Mouse (Mus musculus) midbrain, embryonic 16.5 days (tissue): ENCODE results near the gene Sipa1l2. TPM values are rescaled to one million over a fixed set of nuclear protein-coding genes. Genes with fewer than 3 reads are reported as not detected.

Source experiments
- ATAC-seq: fragments of 200-750 bp; cut with Nextera tagmentation; 2 replicates; pipeline ENCODE4 v1.8.0; 2017; ENCODE audit warnings: moderate TSS enrichment
- H3K27ac ChIP-seq: fragments of 300-500 bp; sonication (generic); 2 replicates; pipeline ENCODE4 v1.5.1; 2014; ENCODE audit warnings: mild to moderate bottlenecking, low read length, mixed read lengths
- H3K27me3 ChIP-seq: fragments of 300-500 bp; sonication (generic); 2 replicates; pipeline ENCODE4 v1.6.1; 2014; ENCODE audit warnings: low read depth, low read length, mixed read lengths; ENCODE audit not compliant: control insufficient read depth, insufficient read depth
- H3K36me3 ChIP-seq: fragments of 300-500 bp; sonication (generic); 2 replicates; pipeline ENCODE4 v1.6.1; 2014; ENCODE audit warnings: mild to moderate bottlenecking, low read length, moderate library complexity, mixed read lengths; ENCODE audit not compliant: control insufficient read depth, insufficient read depth
- H3K4me1 ChIP-seq: fragments of 300-500 bp; sonication (generic); 2 replicates; pipeline ENCODE4 v1.6.1; 2014; ENCODE audit warnings: mild to moderate bottlenecking, low read length, mixed read lengths; ENCODE audit not compliant: control insufficient read depth, insufficient read depth
- H3K4me2 ChIP-seq: fragments of 300-500 bp; sonication (generic); 2 replicates; pipeline ENCODE4 v1.6.1; 2014; ENCODE audit warnings: mild to moderate bottlenecking, low read length, mixed read lengths
- H3K4me3 ChIP-seq: fragments of 300-500 bp; sonication (generic); 2 replicates; pipeline ENCODE4 v1.5.1; 2014; ENCODE audit warnings: low read depth, mild to moderate bottlenecking, low read length, moderate library complexity, mixed read lengths
- H3K9ac ChIP-seq: fragments of 300-500 bp; sonication (generic); 2 replicates; pipeline ENCODE4 v1.6.1; 2014; ENCODE audit warnings: low read depth, low read length, mixed read lengths
- H3K9me3 ChIP-seq: fragments of 300-500 bp; sonication (generic); replicated peaks from 2 replicates; pipeline ENCODE4 v1.6.1; 2014; ENCODE audit warnings: mild to moderate bottlenecking, low read length, mixed read lengths; ENCODE audit not compliant: control insufficient read depth, poor library complexity, severe bottlenecking
- WGBS: fragments of 180-500 bp; shearing (Covaris S2); extraction: QIAGEN DNeasy Blood & Tissue Kit; methylation state at CpG from one replicate; pipeline ENCODE4 v1.1.7; 2014; 5-methylcytosine and 5-hydroxymethylcytosine counted together
- polyA plus RNA-seq: library from polyadenylated mRNA; unstranded; fragments of >200 nt; fragmentation: Nextera tagmentation; extraction: Ambion mirVana; gene quantifications from 2 replicates; pipeline ENCODE4 v1.2.1, GENCODE M21; 2015

The Sipa1l2 gene
- polyA plus RNA-seq, 1 experiment from 2014 or later, result 21.7 TPM

DNA sequence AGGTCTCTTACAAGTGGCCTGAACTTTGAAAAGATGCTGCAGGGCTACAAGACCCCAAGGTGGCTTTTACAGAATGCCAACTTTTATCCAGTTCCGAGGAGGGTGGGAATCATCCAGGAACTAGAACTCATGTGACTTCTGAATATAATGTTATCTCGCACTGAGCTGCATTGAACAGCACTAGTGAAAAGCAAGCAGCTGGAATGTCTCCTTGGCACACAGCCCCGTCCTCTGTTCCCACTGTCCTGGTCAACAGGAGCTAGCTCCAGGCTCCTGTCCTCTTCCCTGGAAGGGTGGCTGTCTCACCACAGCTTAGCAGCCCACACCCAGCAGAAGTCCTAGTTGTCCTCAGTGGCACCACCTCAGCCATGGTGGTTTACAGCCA is 124.4 kb downstream of the Sipa1l2 start:
- 87% methylated on average over 3 of the region's 3 CpGs for WGBS
- no peak overlapping the region for H3K4me3 ChIP-seq
- ATAC-seq, result no peak
- peaks cover 23% of the 10 kb centered on the region for H3K36me3 ChIP-seq
- no peak overlapping the region for H3K9ac ChIP-seq
- no peak overlapping the region for H3K27ac ChIP-seq
- no peak overlapping the region for H3K4me2 ChIP-seq
- H3K27me3 ChIP-seq, result no peaks in the 10 kb centered on the region
- H3K4me1 ChIP-seq, result no peaks in the 10 kb centered on the region
- no peaks in the 10 kb centered on the region for H3K9me3 ChIP-seq

DNA sequence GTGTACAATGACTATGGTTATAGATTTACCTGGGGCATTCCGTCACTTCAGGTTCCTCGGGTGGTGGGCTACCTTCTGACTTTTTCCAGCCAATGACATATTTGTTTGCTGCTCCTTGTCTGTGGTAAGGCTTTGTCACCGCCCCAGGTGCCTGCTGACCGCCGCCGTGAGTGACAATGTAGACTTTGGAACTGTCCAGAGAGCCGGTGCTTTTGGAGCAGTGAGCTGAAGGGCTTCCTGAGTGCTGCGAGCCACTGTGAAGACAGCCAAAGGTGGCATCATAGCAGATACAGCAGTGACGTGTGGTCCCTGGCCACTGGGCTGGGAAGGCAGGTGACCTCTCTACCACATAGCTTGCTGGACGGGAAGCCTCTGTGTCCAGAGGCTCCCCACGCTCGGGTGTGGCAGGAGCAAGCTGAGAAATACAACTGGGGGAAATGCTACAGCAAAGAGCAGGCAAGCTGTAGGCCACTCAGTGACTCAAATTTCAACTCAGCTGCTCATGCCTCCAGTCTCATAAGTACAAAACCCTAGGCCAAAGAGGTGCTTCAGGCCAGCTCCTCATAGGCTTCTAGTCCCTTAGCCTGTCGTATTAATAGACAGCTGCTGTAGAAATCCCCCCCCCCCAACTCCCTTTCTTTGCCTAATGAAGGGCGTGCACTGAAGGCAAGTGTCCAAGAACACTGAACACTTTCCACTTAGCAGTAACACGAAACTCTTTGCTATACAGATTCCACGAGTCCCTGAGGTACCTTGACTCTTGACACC is 125.0 kb downstream of the Sipa1l2 start:
- H3K4me1 ChIP-seq, result no peaks in the 10 kb centered on the region
- WGBS, result 92% methylated on average over 16 of the region's 16 CpGs
- no peak for ATAC-seq
- H3K27me3 ChIP-seq, result no peaks in the 10 kb centered on the region
- H3K36me3 ChIP-seq, result peaks cover 20% of the 10 kb centered on the region
- no peak overlapping the region for H3K4me2 ChIP-seq
- no peak overlapping the region for H3K27ac ChIP-seq
- no peak overlapping the region for H3K9ac ChIP-seq
- H3K9me3 ChIP-seq, result no peaks in the 10 kb centered on the region
- no peak overlapping the region for H3K4me3 ChIP-seq

DNA sequence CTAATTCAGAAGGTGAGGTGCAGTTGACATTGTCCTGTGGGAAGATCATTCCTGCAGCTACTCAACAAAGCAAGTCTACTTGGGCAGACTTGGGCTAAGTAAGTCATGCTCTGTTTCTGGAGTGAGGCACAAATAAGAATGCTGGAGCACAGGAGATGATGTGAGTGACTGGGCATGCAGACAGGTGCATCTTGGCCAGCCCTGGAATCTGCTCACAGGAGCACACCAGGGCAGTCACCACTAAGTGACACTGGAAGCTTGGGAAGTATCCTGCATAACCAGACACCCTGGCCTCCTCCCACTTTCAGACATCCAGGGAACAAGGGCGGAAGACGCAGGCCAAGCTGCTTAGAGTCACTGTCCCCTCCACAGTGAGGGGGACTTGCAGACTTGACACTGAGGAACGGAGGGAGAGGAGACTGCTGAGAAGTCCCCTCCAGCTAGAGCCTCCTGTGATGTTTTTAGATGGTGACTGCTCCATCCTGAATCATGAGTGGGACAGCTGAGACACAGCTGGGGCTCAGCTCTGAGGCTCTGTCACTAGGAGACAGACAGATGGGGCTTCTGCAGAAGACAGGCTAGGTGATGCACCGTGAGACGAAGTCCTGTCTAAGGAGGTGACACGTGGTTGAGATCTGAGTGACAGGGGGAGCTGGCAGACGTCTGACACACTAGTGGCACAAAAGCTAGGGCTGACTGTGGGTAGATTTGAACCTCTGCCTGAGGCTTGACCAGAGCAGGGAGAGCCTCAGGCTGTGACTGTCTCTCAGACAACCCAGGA is 134.1 kb downstream of the Sipa1l2 start:
- Histone ChIP-seq H3K9ac (no peak overlapping the region), H3K4me2 (no peak overlapping the region), H3K36me3 (peaks cover 12% of the 10 kb centered on the region; the same call in 1 of the 2 replicates), H3K4me1 (no peaks in the 10 kb centered on the region; the same call in 1 of the 2 replicates), H3K9me3 (no peaks in the 10 kb centered on the region), H3K27me3 (no peaks in the 10 kb centered on the region), H3K27ac (no peak overlapping the region), H3K4me3 (no peak overlapping the region)
- 73% methylated on average over 7 of the region's 7 CpGs for WGBS
- ATAC-seq, result no peak

DNA sequence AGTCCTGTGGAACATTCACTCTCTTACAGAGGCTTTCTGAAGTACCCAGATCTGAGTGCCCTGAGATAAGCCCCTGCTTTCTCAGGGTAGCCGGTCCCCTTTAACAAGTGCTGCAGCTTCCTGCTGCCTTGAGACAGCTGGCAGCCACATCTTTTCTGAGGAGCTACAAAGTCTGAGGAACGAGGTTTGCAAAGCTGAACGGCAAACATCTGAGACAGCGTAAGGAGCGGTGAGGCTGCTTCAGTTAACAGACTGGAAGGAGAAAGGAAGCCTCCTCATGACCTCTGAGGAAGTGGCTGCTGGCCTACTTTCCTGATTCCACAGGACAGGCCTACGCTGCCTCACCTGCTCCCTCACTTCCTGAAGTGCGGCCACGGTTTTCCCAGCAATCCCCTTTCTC is 135.5 kb downstream of the Sipa1l2 start:
- no peak overlapping the region for H3K9ac ChIP-seq
- no peak overlapping the region for H3K4me2 ChIP-seq
- peaks cover 9% of the 10 kb centered on the region; the same call in 1 of the 2 replicates for H3K36me3 ChIP-seq
- 64% methylated on average over 8 of the region's 8 CpGs for WGBS
- no peaks in the 10 kb centered on the region for H3K9me3 ChIP-seq
- no peak overlapping the region for H3K4me3 ChIP-seq
- no peaks in the 10 kb centered on the region; the same call in 1 of the 2 replicates for H3K4me1 ChIP-seq
- no peaks in the 10 kb centered on the region for H3K27me3 ChIP-seq
- H3K27ac ChIP-seq, result no peak overlapping the region
- no peak for ATAC-seq

DNA sequence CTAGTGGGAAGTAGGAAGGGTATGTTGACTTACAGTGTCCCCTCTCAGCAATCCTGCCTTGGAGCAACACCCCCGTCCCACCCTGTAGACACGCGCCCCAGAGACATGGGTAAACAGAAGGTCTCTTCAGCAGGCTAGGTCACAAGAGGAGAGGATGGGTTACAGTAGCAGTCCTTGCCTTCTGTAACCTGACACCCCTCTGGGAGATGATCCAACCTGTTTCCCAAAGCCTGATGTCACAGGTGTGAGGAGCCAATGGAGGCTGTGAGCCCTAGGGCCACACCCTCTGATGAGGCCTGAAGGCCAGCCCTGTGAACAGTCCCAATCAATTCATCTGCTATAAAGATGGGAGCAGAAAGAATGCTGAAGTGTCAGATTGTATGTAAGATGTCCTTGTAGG is 138.3 kb downstream of the Sipa1l2 start:
- ATAC-seq, result no peak
- Histone ChIP-seq H3K27ac (no peak overlapping the region), H3K9ac (no peak overlapping the region), H3K27me3 (no peaks in the 10 kb centered on the region), H3K4me3 (no peak overlapping the region), H3K4me1 (no peaks in the 10 kb centered on the region; the same call in 1 of the 2 replicates), H3K36me3 (peaks cover 7% of the 10 kb centered on the region), H3K9me3 (no peaks in the 10 kb centered on the region), H3K4me2 (no peak overlapping the region)
- WGBS, result 83% methylated on average over 3 of the region's 3 CpGs

DNA sequence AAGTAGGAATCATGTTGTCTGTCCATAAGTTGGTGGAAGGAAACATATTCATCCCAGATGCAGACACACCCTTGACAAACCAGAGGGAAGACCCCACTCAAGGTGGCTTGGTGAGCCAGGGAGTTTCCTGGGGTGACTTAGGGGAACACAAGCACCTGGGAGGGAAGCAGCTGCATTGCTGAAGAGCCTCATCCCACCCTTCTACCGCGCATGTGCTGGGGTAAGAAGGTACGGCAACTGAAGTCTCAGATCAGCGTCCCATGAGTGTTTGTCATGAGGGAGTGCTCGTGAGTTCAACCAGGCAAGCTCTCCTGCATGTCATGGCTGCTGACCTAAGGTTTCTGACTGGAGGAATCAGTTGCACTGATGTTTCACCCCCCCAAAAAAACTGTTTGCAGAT is 138.8 kb downstream of the Sipa1l2 start:
- Histone ChIP-seq H3K27me3 (no peaks in the 10 kb centered on the region), H3K4me1 (no peaks in the 10 kb centered on the region; the same call in 1 of the 2 replicates), H3K4me2 (no peak overlapping the region), H3K9ac (no peak overlapping the region), H3K9me3 (no peaks in the 10 kb centered on the region), H3K4me3 (no peak overlapping the region), H3K36me3 (peaks cover 7% of the 10 kb centered on the region), H3K27ac (no peak overlapping the region)
- WGBS, result 99% methylated on average over 5 of the region's 5 CpGs
- ATAC-seq, result no peak

DNA sequence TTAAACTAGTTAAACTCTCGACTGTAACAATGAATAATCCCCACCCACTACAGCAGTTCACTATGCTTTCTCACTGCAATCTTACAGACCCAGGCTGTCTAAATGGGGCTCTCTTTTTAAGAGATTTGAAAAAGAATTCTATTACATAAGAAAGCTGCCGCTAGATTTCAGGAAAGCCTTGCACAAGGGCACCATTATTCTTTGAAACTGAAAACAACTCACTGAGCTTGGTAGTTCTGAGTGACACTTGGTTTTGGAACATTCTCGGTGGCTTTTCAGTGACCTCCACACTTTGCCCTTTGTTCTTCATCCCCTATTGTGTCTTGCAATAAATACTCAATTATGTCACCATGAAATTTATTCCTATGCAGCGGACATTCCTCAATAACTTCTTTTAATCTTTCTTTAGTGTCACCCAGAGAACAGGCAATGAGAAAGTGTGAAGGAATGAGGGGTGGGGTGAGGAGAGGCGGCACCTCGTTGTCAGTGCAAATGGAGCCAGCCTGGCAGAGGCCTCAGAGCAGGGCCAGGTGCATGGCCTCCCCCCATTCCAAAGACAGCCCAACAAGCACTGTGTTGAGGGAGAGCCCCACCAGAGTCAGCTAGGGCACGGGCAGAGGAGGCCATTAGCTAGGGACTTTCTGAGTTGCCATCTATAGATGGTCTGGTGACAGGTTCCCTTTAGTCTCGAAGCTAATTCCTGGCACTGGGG is 140.5 kb downstream of the Sipa1l2 start:
- Histone ChIP-seq H3K27me3 (no peaks in the 10 kb centered on the region), H3K4me2 (no peak overlapping the region), H3K4me3 (no peak overlapping the region), H3K9me3 (no peaks in the 10 kb centered on the region), H3K9ac (no peak overlapping the region), H3K36me3 (peaks cover 7% of the 10 kb centered on the region), H3K27ac (no peak overlapping the region), H3K4me1 (peaks cover 2% of the 10 kb centered on the region; the same call in 1 of the 2 replicates)
- WGBS, result 18% methylated on average over 8 of the region's 8 CpGs
- ATAC-seq, result peak; percentile 51; the same call in 1 of the 2 replicates

DNA sequence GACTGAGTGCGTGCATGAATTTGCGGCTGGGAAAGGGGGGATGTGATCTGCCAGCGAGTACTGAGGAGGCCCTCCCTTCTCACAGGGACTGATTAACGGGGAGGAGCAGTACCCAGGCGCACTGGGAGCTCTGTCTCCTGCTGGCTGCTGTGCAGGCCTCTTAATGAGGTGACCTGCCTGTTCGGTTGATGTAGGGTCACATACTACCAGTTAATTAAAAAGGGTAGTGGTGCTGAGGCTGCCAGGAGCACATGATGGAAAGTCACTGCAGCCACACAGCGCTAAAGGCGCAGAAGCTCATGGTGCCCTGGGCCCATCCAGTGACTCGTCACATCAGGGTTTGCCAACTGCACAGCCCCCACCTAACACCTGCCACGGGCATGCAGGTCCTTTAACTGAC is 145.7 kb downstream of the Sipa1l2 start:
- peak; percentile 59 for ATAC-seq
- 32% methylated on average over 10 of the region's 10 CpGs for WGBS
- Histone ChIP-seq H3K4me1 (peaks cover 10% of the 10 kb centered on the region), H3K36me3 (peaks cover 2% of the 10 kb centered on the region), H3K4me3 (no peak overlapping the region), H3K4me2 (no peak overlapping the region), H3K27ac (no peak overlapping the region), H3K9me3 (no peaks in the 10 kb centered on the region), H3K27me3 (no peaks in the 10 kb centered on the region), H3K9ac (no peak overlapping the region)
